Mouse (Mus musculus) activated CD4-positive, CD25-positive, alpha-beta regulatory T cell, adult 4 months (primary cell): ENCODE results near the gene Zfr. TPM values are rescaled to one million over a fixed set of nuclear protein-coding genes. Genes with fewer than 3 reads are reported as not detected.
"Not testable (repeated sequence)": the region's sequence is repeated elsewhere in the genome, so short reads cannot be mapped to it uniquely, and the experiment has no call there.

Source experiments
- ATAC-seq: one replicate; pipeline ENCODE4 v1.8.0; 2017
- polyA plus RNA-seq, 2 experiments: library from polyadenylated mRNA; unstranded; fragments of 100-300 nt; shearing (Covaris generic); gene quantifications; one replicate each; pipeline ENCODE4 v1.2.1; 2017

Zfr gene
- polyA plus RNA-seq, 2 experiments from 2014 or later = 168 to 169 TPM

- no peak for ATAC-seq
Measured at GRCm38 (mm10) chr15:12106430-12106829, 11.2 kb upstream of the Zfr start.

DNA sequence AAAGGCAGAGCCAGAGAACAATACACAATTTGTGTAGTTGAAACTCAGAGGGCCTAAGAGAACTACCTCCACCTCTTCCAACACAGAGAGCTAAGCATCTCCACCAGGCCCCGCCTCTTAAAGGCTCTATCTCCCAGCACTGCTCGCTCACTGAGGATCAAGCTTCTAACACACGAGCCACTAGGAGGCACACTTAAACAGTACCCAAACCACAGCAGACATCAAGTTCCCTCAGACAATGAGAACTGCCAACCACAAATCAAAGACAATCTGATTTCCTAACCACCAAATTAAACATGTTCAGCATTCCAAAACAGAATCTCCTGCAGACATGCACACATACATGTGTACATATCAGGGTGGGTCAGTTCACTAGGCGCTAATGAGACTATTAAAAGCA, 9.4 kb upstream of the Zfr start:
- peak; percentile 68 for ATAC-seq

- not testable (repeated sequence) for ATAC-seq
Measured at GRCm38 (mm10) chr15:12108922-12109321, 8.7 kb upstream of the Zfr start.

- no peak for ATAC-seq
Measured at GRCm38 (mm10) chr15:12111232-12111631, 6.4 kb upstream of the Zfr start.

DNA sequence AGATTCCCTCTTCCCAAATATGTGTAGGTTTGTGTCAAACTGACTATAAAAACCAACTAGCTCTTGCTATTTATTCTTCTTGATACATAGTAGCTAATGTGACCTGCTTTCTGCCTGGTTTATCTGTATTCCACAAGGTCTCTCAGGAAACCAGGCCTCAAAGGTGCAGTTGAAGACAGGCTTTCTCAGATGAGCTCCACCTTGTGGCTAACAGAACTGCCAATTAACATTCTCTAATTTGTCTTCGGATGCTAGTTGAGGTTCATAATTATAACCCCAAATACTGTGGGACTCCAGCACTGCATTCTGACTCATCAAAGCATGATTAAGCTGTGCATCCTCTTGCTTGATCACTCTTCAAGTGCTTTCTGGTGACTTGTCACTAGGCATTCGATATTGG, 4.2 kb upstream of the Zfr start:
- no peak for ATAC-seq

DNA sequence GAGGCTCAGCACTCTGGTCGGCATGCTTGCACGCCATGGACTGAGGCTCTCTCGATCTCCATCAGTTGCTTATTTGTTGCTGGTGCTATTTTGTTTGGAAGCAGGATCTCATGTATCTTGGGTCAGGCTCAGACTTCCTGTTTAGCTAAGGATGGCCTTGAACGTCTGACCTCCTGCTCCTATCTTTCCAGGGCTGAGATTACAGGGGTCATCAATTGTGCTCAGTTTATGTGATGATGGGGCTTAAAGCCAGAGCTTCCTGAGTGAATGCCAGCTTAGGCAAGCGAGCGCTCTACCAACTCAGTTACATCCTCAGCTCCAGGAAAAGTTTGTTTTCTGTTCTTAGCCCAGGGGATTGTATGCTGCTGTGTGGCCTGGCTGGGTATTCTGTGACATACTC, 3.1 kb upstream of the Zfr start:
- no peak for ATAC-seq

- no peak for ATAC-seq
Measured at GRCm38 (mm10) chr15:12115722-12116230, 1.9 kb upstream of the Zfr start.

GRCm38 (mm10) chr15:12118093-12118431, 431 bp downstream of the Zfr start:
- no peak for ATAC-seq

DNA sequence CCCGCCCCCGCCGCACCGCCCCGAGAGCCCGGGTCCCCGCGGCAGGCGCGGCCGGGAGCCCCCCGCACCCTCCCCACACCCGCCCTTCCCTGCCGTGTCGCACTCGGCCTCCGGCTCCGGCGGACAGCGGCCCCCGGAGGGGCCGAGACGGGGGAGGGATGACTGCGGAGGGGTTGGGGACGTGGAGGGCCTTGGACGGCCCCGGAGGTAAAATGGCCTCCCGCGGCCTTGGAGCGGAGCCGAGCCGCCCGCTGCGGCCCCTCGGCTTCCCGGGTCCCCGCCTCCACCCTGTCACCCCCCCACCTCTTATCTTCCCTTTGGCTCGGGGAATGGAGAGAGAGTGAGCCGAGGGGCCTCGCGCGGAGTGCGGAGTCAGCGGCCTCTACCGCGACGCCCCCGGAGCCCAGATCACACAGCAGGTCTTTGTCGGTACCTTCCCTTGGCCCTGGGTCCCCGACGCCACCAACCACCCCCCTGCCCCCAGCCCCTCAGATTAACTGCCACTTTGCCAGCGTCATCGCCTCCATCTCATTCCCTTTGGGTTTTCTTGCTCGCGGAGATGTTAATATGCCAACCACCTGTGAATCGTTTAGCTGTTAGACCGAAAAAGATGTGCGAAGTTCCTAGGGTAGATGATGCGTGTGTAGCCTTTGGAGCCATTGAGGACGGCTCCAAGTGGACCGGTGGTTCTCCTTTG, 949 bp downstream of the Zfr start:
- peak; percentile 7 for ATAC-seq

- no peak for ATAC-seq
Measured at GRCm38 (mm10) chr15:12119129-12119466, 1.5 kb downstream of the Zfr start.

- ATAC-seq = no peak
Measured at GRCm38 (mm10) chr15:12124913-12125312, 7.3 kb downstream of the Zfr start.

GRCm38 (mm10) chr15:12130871-12131270, 13.2 kb downstream of the Zfr start:
- ATAC-seq = not testable (repeated sequence)

GRCm38 (mm10) chr15:12134546-12134945, 16.9 kb downstream of the Zfr start:
- ATAC-seq = no peak

- peak; percentile 32 for ATAC-seq
Measured at GRCm38 (mm10) chr15:12135368-12135767, 17.7 kb downstream of the Zfr start.

- ATAC-seq = peak; percentile 70
Measured at GRCm38 (mm10) chr15:12136371-12136770, 18.7 kb downstream of the Zfr start.

DNA sequence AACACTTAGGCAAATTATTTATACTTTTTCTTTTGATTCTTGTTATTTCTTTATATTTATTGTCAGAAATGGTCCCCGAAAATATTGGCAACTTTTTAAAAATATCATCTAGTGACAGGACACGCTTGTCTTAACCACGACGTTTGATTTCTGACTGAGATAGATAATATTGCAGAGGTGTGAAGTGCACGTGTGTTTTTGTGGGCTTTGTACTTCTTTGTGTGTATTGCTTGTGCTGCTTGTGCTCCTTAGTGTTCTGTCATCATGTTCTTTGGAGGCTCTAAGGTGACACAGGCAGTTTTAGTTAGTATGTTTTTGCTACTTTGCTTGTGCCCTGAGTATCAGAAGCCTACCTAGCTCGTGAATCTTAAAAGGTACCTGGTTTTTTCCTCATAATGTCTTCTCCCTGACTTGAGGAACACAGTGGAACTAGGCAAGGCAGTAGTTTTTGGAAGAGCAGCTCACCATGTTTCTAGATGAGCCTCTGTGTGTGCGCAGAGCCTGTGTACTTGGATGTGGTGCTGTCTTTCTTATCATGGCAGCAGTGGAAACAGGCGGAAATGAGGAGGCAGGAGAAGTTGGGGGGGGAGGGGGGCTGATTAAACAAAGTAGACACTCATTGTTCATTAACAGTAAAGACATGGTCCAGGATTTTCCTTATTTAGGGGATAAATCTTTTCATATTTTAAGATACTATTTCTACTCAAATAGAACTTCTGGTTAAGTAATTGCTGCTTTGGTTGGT, 23.5 kb downstream of the Zfr start:
- no peak for ATAC-seq

GRCm38 (mm10) chr15:12147423-12147822, 29.8 kb downstream of the Zfr start:
- ATAC-seq = no peak

- peak; percentile 36 for ATAC-seq
Measured at GRCm38 (mm10) chr15:12149501-12149900, 31.9 kb downstream of the Zfr start.

DNA sequence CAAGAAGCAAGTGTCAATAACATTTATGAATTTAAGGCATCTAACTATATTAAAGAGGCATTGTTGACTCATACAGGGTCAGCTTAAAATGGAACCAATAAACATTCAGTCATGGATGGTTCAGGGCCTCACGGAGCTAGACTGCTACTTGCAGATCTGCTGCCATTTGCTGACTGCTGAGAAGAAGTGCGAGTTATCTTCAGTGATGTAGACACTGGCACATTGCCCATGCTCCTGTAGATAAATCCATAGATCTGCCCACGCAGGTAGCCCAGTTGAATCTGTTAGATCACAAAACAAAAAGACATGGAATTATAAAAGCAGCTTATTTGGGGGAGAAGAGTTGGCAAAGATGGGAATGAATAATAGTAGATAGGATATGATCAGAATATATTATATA, 36.1 kb downstream of the Zfr start:
- ATAC-seq = no peak

- no peak for ATAC-seq
Measured at GRCm38 (mm10) chr15:12178126-12178525, 60.5 kb downstream of the Zfr start.

DNA sequence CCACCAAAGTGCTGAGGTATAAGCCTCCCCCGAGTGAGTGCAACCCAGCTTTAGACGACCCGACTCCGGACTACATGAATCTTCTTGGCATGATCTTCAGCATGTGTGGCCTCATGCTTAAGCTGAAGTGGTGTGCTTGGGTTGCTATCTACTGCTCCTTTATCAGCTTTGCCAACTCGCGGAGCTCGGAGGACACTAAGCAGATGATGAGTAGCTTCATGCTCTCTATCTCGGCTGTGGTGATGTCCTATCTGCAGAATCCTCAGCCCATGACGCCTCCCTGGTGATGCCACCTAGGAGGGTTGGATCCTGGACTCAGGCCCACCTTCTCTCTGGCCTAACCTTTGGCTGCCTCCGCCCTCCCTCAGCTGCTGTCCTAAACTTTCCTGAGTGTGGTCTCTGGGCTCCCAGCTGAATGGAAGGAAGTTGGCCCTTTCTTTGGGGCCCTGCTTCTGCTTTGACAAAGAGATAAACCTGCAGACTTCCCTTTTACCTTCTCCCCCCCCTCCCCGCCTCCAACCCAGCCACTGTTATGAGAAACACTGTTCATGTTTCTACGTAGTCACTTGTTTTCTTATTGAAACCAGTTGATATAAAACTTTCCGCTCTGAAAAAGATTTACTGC, 63.7 kb downstream of the Zfr start:
- ATAC-seq = not testable (repeated sequence)

- ATAC-seq = no peak
Measured at GRCm38 (mm10) chr15:12193880-12194816, 76.5 kb downstream of the Zfr start.
